Mouse (Mus musculus) neural tube, embryonic 14.5 days (tissue): ENCODE data around the gene Fxr2. TPM values are rescaled to one million over a fixed set of nuclear protein-coding genes. Genes with fewer than 3 reads are reported as not detected.

Experiments
- ATAC-seq: fragments of 200-750 bp; cut with Nextera tagmentation; 2 replicates; pipeline ENCODE4 v1.8.0; 2017; ENCODE audit warnings: low read depth, mild to moderate bottlenecking, moderate TSS enrichment, moderate library complexity
- H3K27ac ChIP-seq: fragments of 300-500 bp; sonication (generic); 2 replicates; pipeline ENCODE4 v1.5.1; 2014; ENCODE audit warnings: low read depth, mild to moderate bottlenecking, control low read depth, low read length, moderate library complexity, mixed read lengths
- H3K27me3 ChIP-seq: fragments of 300-500 bp; sonication (generic); 2 replicates; pipeline ENCODE4 v1.6.1; 2014; ENCODE audit warnings: low read length; ENCODE audit not compliant: control insufficient read depth, insufficient read depth
- H3K36me3 ChIP-seq: fragments of 300-500 bp; sonication (generic); 2 replicates; pipeline ENCODE4 v1.6.1; 2014; ENCODE audit warnings: low read length, mixed read lengths; ENCODE audit not compliant: control insufficient read depth, insufficient read depth
- H3K4me1 ChIP-seq: fragments of 300-500 bp; sonication (generic); 2 replicates; pipeline ENCODE4 v1.6.1; 2014; ENCODE audit warnings: low read length; ENCODE audit not compliant: control insufficient read depth, insufficient read depth
- H3K4me2 ChIP-seq: fragments of 300-500 bp; sonication (generic); 2 replicates; pipeline ENCODE4 v1.6.1; 2014; ENCODE audit warnings: mild to moderate bottlenecking, low read depth, low read length, control low read depth
- H3K4me3 ChIP-seq: fragments of 300-500 bp; sonication (generic); 2 replicates; pipeline ENCODE4 v1.5.1; 2014; ENCODE audit warnings: low read depth, low read length, control low read depth, mixed read lengths
- H3K9ac ChIP-seq: fragments of 300-500 bp; sonication (generic); replicated peaks from 2 replicates; pipeline ENCODE4 v1.6.1; 2014; ENCODE audit warnings: low read depth, mild to moderate bottlenecking, control low read depth, low read length, mixed read lengths
- H3K9me3 ChIP-seq: fragments of 300-500 bp; sonication (generic); 2 replicates; pipeline ENCODE4 v1.6.1; 2016; ENCODE audit warnings: low read length; ENCODE audit not compliant: control insufficient read depth
- WGBS: fragments of 180-500 bp; shearing (Covaris S2); extraction: QIAGEN DNeasy Blood & Tissue Kit; methylation state at CpG from one replicate; pipeline ENCODE4 v1.1.7; 2014; 5-methylcytosine and 5-hydroxymethylcytosine counted together
- polyA plus RNA-seq: library from polyadenylated mRNA; unstranded; fragments of >200 nt; fragmentation: Nextera tagmentation; extraction: Ambion mirVana; gene quantifications from 2 replicates; pipeline ENCODE4 v1.2.1, GENCODE M21; 2014

The Fxr2 gene
- polyA plus RNA-seq, 1 experiment from 2014 or later = 31.1 TPM

DNA sequence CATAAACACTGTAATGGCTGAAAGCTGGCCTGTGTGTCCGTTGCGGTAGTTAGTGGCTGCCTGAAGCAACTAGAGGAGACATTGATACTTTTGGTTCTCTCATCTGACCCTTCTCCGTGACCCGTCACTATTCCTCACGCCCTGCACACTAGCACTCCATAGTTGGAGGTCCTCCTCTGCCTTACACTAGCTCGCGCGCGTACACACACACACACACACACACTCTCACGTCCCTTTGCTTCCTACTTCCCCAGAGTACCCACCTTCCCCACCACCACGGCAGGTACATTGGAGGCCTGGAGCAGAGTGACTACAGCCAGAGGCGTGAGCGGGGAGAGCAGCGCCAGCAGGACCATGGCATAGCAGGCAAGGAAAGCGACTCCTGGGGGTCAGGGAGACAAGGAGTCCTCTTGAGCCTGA, 24.7 kb downstream of the Fxr2 start:
- no peak for ATAC-seq
- Histone ChIP-seq H3K36me3 (peaks cover 24% of the 10 kb centered on the region), H3K27ac (no peak overlapping the region), H3K27me3 (no peaks in the 10 kb centered on the region), H3K4me1 (peaks cover 8% of the 10 kb centered on the region; the same call in 1 of the 2 replicates), H3K9ac (no peak overlapping the region), H3K4me2 (no peak overlapping the region), H3K4me3 (no peak overlapping the region), H3K9me3 (no peaks in the 10 kb centered on the region)
- WGBS = 86% methylated on average over 15 of the region's 15 CpGs

GRCm38 (mm10) chr11:69661221-69661881, 28.6 kb downstream of the Fxr2 start:
- Histone ChIP-seq H3K4me2 (peak overlapping the region; percentile 56), H3K4me3 (peak overlapping the region; percentile 45), H3K4me1 (peaks cover 10% of the 10 kb centered on the region; the same call in 1 of the 2 replicates), H3K27me3 (no peaks in the 10 kb centered on the region), H3K9me3 (no peaks in the 10 kb centered on the region), H3K9ac (peak overlapping the region; percentile 51), H3K27ac (peak overlapping the region; percentile 34; the same call in 1 of the 2 replicates), H3K36me3 (peaks cover 42% of the 10 kb centered on the region)
- 77% methylated on average over 3 of the region's 3 CpGs for WGBS
- no peak for ATAC-seq

DNA sequence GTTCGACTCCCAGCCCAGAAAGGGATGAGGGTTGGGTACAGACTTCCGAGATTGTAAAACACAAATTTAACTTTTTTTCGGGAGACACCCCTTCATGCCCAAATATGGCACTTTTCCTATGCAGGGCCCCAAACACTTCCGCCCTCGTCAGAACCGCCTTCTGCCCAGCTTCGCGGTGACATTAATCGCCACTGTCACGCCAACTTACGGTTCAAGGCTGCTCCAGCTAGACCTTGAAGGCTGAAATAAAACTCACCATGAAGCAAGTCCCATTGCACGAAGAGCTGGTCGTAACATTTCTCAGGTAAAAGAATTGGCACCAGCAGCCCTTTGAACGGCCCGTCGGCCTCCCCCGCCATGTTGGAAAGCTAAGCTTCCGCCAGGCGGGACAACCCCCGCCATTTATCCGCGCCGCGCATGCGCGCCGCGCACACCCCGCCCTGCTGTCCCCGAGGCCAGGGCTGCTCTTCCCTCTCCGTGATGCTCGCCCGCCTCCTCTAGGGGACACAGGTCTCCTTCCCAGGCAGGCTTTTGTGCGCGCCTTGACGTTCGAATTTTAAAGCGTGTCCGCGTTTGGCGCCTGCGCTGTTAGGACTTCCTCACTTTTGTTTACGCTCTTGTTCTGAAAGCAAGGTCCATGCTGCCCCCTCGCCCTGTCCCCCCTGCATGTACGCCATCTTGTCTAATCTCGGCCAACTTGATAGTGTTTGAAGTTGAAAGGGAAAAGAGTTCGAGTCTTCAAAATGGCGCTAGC, 29.6 kb downstream of the Fxr2 start, which contains the start of gene Mpdu1:
TSS of gene Mpdu1 (minus strand) at position 430 of the 754 bp plus-strand sequence.
- Histone ChIP-seq H3K36me3 (peaks cover 43% of the 10 kb centered on the region), H3K9me3 (no peaks in the 10 kb centered on the region), H3K4me1 (peaks cover 10% of the 10 kb centered on the region; the same call in 1 of the 2 replicates), H3K27ac (peak within 1 kb of the TSS; percentile 82), H3K9ac (peak within 1 kb of the TSS; percentile 51), H3K4me3 (peak within 1 kb of the TSS; percentile 45), H3K4me2 (peak within 1 kb of the TSS; percentile 56), H3K27me3 (no peaks in the 10 kb centered on the region)
- peak; percentile 95 for ATAC-seq
- under 1% methylated on average over 48 of the region's 48 CpGs for WGBS

DNA sequence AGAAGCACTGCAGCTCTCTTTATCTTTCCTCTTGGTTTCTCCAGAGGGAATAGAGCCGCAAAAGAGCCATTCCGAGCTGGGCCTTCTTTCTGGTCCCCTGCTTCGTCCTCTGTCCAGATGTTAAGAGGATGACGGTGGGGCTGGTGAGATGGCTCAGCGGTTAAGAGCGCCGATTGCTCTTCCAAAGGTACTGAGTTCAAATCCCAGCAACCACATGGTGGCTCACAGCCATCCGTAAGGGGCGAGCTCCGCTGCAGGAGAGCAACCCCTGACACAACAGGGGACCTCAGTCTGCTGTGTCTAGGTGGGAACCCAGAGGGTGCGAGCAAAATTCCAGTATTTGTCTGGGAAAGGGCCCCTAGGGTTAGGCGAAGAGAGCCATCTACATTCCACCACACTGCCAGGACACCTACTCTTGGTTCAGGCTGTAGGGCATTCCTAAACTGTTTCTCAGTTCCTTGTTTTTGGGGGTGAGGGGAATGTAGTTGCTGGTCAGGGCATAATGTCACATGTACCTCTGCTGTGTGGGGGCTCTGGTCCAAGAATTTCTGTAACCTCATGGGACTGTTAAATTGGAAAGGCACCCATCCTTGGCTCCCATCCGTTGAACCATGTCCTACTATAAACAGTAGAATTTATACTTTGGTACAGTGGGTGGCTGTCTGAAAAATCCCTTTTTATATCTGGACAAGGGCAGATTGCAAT, 30.3 kb downstream of the Fxr2 start:
- WGBS = 66% methylated on average over 13 of the region's 13 CpGs
- peak; percentile 13 for ATAC-seq
- H3K4me2 ChIP-seq = peak overlapping the region; percentile 56
- peak overlapping the region; percentile 45 for H3K4me3 ChIP-seq
- H3K36me3 ChIP-seq = peaks cover 47% of the 10 kb centered on the region
- H3K9ac ChIP-seq = peak overlapping the region; percentile 51; the same call in 1 of the 2 replicates
- no peaks in the 10 kb centered on the region for H3K27me3 ChIP-seq
- H3K4me1 ChIP-seq = peaks cover 10% of the 10 kb centered on the region; the same call in 1 of the 2 replicates
- peak overlapping the region; percentile 82 for H3K27ac ChIP-seq
- H3K9me3 ChIP-seq = no peaks in the 10 kb centered on the region

DNA sequence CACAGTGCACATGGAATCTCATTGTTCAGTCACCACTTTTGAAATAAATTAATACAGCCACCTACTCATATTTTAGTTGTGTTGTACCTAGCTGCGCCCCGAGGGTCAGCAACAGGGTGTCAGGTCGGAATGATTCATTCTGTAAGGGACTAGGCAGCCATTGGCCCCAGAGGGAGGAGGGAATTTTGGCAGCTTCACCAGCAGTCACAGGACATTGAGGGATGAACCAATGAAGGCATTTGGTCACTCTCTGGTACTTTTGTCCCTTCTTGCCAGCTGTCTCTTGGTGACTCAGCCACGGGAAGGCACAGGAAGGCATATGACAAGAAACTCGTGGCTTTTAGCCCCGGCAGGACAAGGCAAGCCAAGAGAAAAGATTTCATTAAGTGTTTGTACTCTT, 31.0 kb downstream of the Fxr2 start:
- no peaks in the 10 kb centered on the region for H3K27me3 ChIP-seq
- peaks cover 48% of the 10 kb centered on the region for H3K36me3 ChIP-seq
- H3K9me3 ChIP-seq = no peaks in the 10 kb centered on the region
- 0 out of 2 replicates have a peak overlapping the region, but pooled peaks have one; percentile 82 for H3K27ac ChIP-seq
- no peak overlapping the region for H3K4me2 ChIP-seq
- WGBS = 85% methylated on average over 6 of the region's 6 CpGs
- H3K4me3 ChIP-seq = no peak overlapping the region
- no peak overlapping the region for H3K9ac ChIP-seq
- peaks cover 10% of the 10 kb centered on the region; the same call in 1 of the 2 replicates for H3K4me1 ChIP-seq
- ATAC-seq = no peak

GRCm38 (mm10) chr11:69664841-69665240, 32.1 kb downstream of the Fxr2 start:
- no peaks in the 10 kb centered on the region for H3K27me3 ChIP-seq
- ATAC-seq = no peak
- H3K9me3 ChIP-seq = no peaks in the 10 kb centered on the region
- WGBS = 96% methylated on average over 7 of the region's 7 CpGs
- H3K4me1 ChIP-seq = peaks cover 16% of the 10 kb centered on the region
- peaks cover 54% of the 10 kb centered on the region for H3K36me3 ChIP-seq
- H3K27ac ChIP-seq = no peak overlapping the region
- H3K4me3 ChIP-seq = no peak overlapping the region
- H3K4me2 ChIP-seq = no peak overlapping the region
- no peak overlapping the region for H3K9ac ChIP-seq

- Histone ChIP-seq H3K4me1 (peaks cover 23% of the 10 kb centered on the region), H3K27ac (no peak overlapping the region), H3K27me3 (no peaks in the 10 kb centered on the region), H3K9me3 (no peaks in the 10 kb centered on the region), H3K9ac (no peak overlapping the region), H3K4me3 (no peak overlapping the region), H3K36me3 (peaks cover 56% of the 10 kb centered on the region), H3K4me2 (no peak overlapping the region)
- WGBS = 80% methylated on average over 9 of the region's 9 CpGs
- ATAC-seq = no peak
Measured at GRCm38 (mm10) chr11:69665457-69665960, 32.7 kb downstream of the Fxr2 start.

GRCm38 (mm10) chr11:69665961-69666664, 33.3 kb downstream of the Fxr2 start, which contains the start of gene Cd68:
Cd68 (minus strand) TSS chr11:69666153.
- 36% methylated on average over 7 of the region's 7 CpGs for WGBS
- Histone ChIP-seq H3K9me3 (no peaks in the 10 kb centered on the region), H3K27ac (no peak within 1 kb of the TSS), H3K9ac (no peak within 1 kb of the TSS), H3K36me3 (peaks cover 56% of the 10 kb centered on the region), H3K27me3 (no peaks in the 10 kb centered on the region), H3K4me3 (no peak within 1 kb of the TSS), H3K4me2 (no peak within 1 kb of the TSS), H3K4me1 (peaks cover 26% of the 10 kb centered on the region)
- no peak for ATAC-seq
